Mouse (Mus musculus): ENCODE data around the gene Sec14l5. TPM values are rescaled to one million over a fixed set of nuclear protein-coding genes. Genes with fewer than 3 reads are reported as not detected.

Gene Sec14l5
- polyA plus RNA-seq, 2 experiments, result 0.01 TPM; not detected in 1

DNA sequence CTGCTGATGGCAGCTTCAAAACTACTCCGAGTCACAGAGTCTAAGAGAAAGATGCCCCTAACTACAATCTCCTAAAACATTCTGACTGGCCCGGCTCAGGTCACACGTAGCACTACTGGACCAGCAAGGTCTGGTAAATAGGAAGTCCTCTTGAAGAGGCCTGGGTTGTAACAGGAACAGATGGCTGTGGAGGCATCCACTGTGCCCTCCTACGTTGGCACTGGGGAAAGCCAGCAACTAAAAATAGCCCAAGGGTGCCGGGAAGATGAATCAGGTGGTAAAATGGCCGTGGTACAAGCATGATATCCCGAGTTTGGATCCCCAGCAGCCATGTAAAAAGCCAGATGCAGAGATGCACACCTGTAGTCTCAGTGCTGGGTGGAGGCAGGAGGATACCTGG is 39.3 kb downstream of the Sec14l5 start:
- no peak for ATAC-seq (ENCODE audit: insufficient read depth)
- TF ChIP-seq EP300 (IDR thresholded peaks at IDR 0.05; ENCODE audit: low read depth), result no peak
- TF ChIP-seq CTCF (IDR thresholded peaks at IDR 0.05; ENCODE audit: low read depth), result no peak
- 50% methylated on average over 7 of the region's 7 CpGs for WGBS (ENCODE audit: insufficient replicate concordance)

GRCm38 (mm10) chr16:5195080-5195479 is 48.2 kb downstream of the Sec14l5 start:
- WGBS (ENCODE audit: insufficient replicate concordance), result 24% methylated on average over 6 of the region's 6 CpGs
- TF ChIP-seq EP300 (IDR thresholded peaks at IDR 0.05; ENCODE audit: low read depth) (no peak), CTCF (IDR thresholded peaks at IDR 0.05; ENCODE audit: low read depth) (peak; percentile 87)
- no peak for ATAC-seq (ENCODE audit: insufficient read depth)

More for the DNA sequence above, 39.3 kb downstream of the Sec14l5 start:
- Histone ChIP-seq H3K4me2 (ENCODE audit: low read depth) (no peak overlapping the region), H3K9ac (replicated peaks) (no peak overlapping the region), H3K27ac (no peak overlapping the region), H3K4me1 (replicated peaks; ENCODE audit: control insufficient read depth in 2 of 2, insufficient read depth in 2 of 2, low read length in 1 of 2) (no peaks in the 10 kb centered on the region), H3K36me3 (replicated peaks; ENCODE audit: control insufficient read depth, insufficient read depth, low read depth) (no peaks in the 10 kb centered on the region), H3K27me3 (ENCODE audit: control insufficient read depth, insufficient read depth, low read length) (no peaks in the 10 kb centered on the region), H3K9me3 (ENCODE audit: control insufficient read depth, low read length) (no peaks in the 10 kb centered on the region), H3K4me3 (ENCODE audit: insufficient read depth in 1 of 2, low read depth in 2 of 2, low read length in 2 of 2) (no peak overlapping the region)
- no peak for DNase-seq (ENCODE audit: low read depth in 3 of 3, low spot score in 3 of 3)

GRCm38 (mm10) chr16:5202681-5203080 is 55.8 kb downstream of the Sec14l5 start:
- Histone ChIP-seq H3K9ac (replicated peaks) (peak overlapping the region; percentile 56), H3K27ac (no peak overlapping the region), H3K4me2 (ENCODE audit: low read depth) (peak overlapping the region; percentile 79), H3K4me3 (ENCODE audit: insufficient read depth in 1 of 2, low read depth in 2 of 2, low read length in 2 of 2) (peak overlapping the region; percentile 79 to 82), H3K36me3 (replicated peaks; ENCODE audit: control insufficient read depth, insufficient read depth, low read depth) (peaks cover 4% of the 10 kb centered on the region; the same call in 1 of the 2 replicates), H3K9me3 (ENCODE audit: control insufficient read depth, low read length) (no peaks in the 10 kb centered on the region), H3K27me3 (ENCODE audit: control insufficient read depth, insufficient read depth, low read length) (no peaks in the 10 kb centered on the region), H3K4me1 (replicated peaks; ENCODE audit: control insufficient read depth in 2 of 2, insufficient read depth in 2 of 2, low read length in 1 of 2) (peaks cover 2 to 3% of the 10 kb centered on the region in 2 experiments; a peak in 1 of 4 replicates)
- TF ChIP-seq CTCF (IDR thresholded peaks at IDR 0.05; ENCODE audit: low read depth) (peak; percentile 73), EP300 (IDR thresholded peaks at IDR 0.05; ENCODE audit: low read depth) (no peak)
- peak in 2 of 3 experiments; percentile 24 to 36 for DNase-seq (ENCODE audit: low read depth in 3 of 3, low spot score in 3 of 3)
- WGBS (ENCODE audit: insufficient replicate concordance), result 5% methylated on average over 4 of the region's 4 CpGs
- ATAC-seq (ENCODE audit: insufficient read depth), result no peak

More at GRCm38 (mm10) chr16:5195080-5195479, 48.2 kb downstream of the Sec14l5 start:
- DNase-seq (ENCODE audit: low read depth in 3 of 3, low spot score in 3 of 3), result peak in 2 of 3 experiments; percentile 31 to 32
- Histone ChIP-seq H3K4me3 (ENCODE audit: insufficient read depth in 1 of 2, low read depth in 2 of 2, low read length in 2 of 2) (no peak overlapping the region), H3K4me2 (ENCODE audit: low read depth) (no peak overlapping the region), H3K4me1 (replicated peaks; ENCODE audit: control insufficient read depth in 2 of 2, insufficient read depth in 2 of 2, low read length in 1 of 2) (no peaks in the 10 kb centered on the region), H3K9me3 (ENCODE audit: control insufficient read depth, low read length) (no peaks in the 10 kb centered on the region), H3K27me3 (ENCODE audit: control insufficient read depth, insufficient read depth, low read length) (no peaks in the 10 kb centered on the region), H3K27ac (no peak overlapping the region), H3K36me3 (replicated peaks; ENCODE audit: control insufficient read depth, insufficient read depth, low read depth) (peaks cover 4% of the 10 kb centered on the region; the same call in 1 of the 2 replicates), H3K9ac (replicated peaks) (no peak overlapping the region)

- TF ChIP-seq CTCF (IDR thresholded peaks at IDR 0.05; ENCODE audit: low read depth), result no peak
- no peak for TF ChIP-seq EP300 (IDR thresholded peaks at IDR 0.05; ENCODE audit: low read depth)
- Histone ChIP-seq H3K4me2 (ENCODE audit: low read depth) (peak overlapping the region; percentile 79), H3K9ac (replicated peaks) (peak overlapping the region; percentile 56), H3K4me1 (replicated peaks; ENCODE audit: control insufficient read depth in 2 of 2, insufficient read depth in 2 of 2, low read length in 1 of 2) (peaks cover 2 to 3% of the 10 kb centered on the region in 2 experiments; a peak in 1 of 4 replicates), H3K9me3 (ENCODE audit: control insufficient read depth, low read length) (no peaks in the 10 kb centered on the region), H3K27ac (no peak overlapping the region), H3K4me3 (ENCODE audit: insufficient read depth in 1 of 2, low read depth in 2 of 2, low read length in 2 of 2) (peak overlapping the region; percentile 79 to 82), H3K27me3 (ENCODE audit: control insufficient read depth, insufficient read depth, low read length) (no peaks in the 10 kb centered on the region), H3K36me3 (replicated peaks; ENCODE audit: control insufficient read depth, insufficient read depth, low read depth) (peaks cover 4% of the 10 kb centered on the region; the same call in 1 of the 2 replicates)
- ATAC-seq (ENCODE audit: insufficient read depth) (peak; percentile 49; the same call in 1 of the 2 replicates), DNase-seq (ENCODE audit: low read depth in 3 of 3, low spot score in 3 of 3) (no peak)
- WGBS (ENCODE audit: insufficient replicate concordance), result under 1% methylated on average over 36 of the region's 36 CpGs
Observed at GRCm38 (mm10) chr16:5203200-5203599, 56.3 kb downstream of the Sec14l5 start.

GRCm38 (mm10) chr16:5203668-5204433 is 56.9 kb downstream of the Sec14l5 start, which contains the start of gene Nagpa:
Gene Nagpa (minus strand): TSS chr16:5204012.
- TF ChIP-seq EP300 (IDR thresholded peaks at IDR 0.05; ENCODE audit: low read depth) (no peak), CTCF (IDR thresholded peaks at IDR 0.05; ENCODE audit: low read depth) (no peak)
- Histone ChIP-seq H3K27me3 (ENCODE audit: control insufficient read depth, insufficient read depth, low read length) (no peaks in the 10 kb centered on the region), H3K36me3 (replicated peaks; ENCODE audit: control insufficient read depth, insufficient read depth, low read depth) (peaks cover 4% of the 10 kb centered on the region; the same call in 1 of the 2 replicates), H3K4me1 (replicated peaks; ENCODE audit: control insufficient read depth in 2 of 2, insufficient read depth in 2 of 2, low read length in 1 of 2) (peaks cover 2 to 3% of the 10 kb centered on the region in 2 experiments; a peak in 1 of 4 replicates), H3K4me3 (ENCODE audit: insufficient read depth in 1 of 2, low read depth in 2 of 2, low read length in 2 of 2) (peak within 1 kb of the TSS; percentile 79 to 82), H3K9ac (replicated peaks) (peak within 1 kb of the TSS; percentile 56), H3K27ac (no peak within 1 kb of the TSS), H3K4me2 (ENCODE audit: low read depth) (peak within 1 kb of the TSS; percentile 79), H3K9me3 (ENCODE audit: control insufficient read depth, low read length) (no peaks in the 10 kb centered on the region)
- WGBS (ENCODE audit: insufficient replicate concordance), result 2% methylated on average over 40 of the region's 40 CpGs
- peak; percentile 52 to 63 (median 60) for DNase-seq (ENCODE audit: low read depth in 3 of 3, low spot score in 3 of 3)
- peak; percentile 73 for ATAC-seq (ENCODE audit: insufficient read depth)

Data from liver, embryonic 14.5 days (tissue).